Mouse (Mus musculus): ENCODE measurements around the gene Serpina3m. TPM values are rescaled to one million over a fixed set of nuclear protein-coding genes. Genes with fewer than 3 reads are reported as not detected.
A peak's percentile ranks its signal among the peaks of the same experiment; 100 is the strongest.

Serpina3m gene
- total and polyA plus RNA-seq, 2 experiments from 2014 or later: 1.4 TPM; not detected in 1

- 22% methylated on average over 14 of the region's 17 CpGs for WGBS
- Histone ChIP-seq H3K4me2 (ENCODE audit: low read depth, low read length) (peak overlapping the region; percentile 42; the same call in 1 of the 2 replicates), H3K27ac (ENCODE audit: low read depth) (no peak overlapping the region), H3K27me3 (ENCODE audit: control insufficient read depth, insufficient read depth, low read length) (peaks cover 3% of the 10 kb centered on the region; the same call in 1 of the 2 replicates), H3K4me3 (ENCODE audit: low read depth, low read length) (no peak overlapping the region), H3K9ac (replicated peaks; ENCODE audit: low read depth, low read length) (no peak overlapping the region), H3K4me1 (ENCODE audit: control insufficient read depth, insufficient read depth) (no peaks in the 10 kb centered on the region), H3K9me3 (replicated peaks; ENCODE audit: control insufficient read depth, low read length) (no peaks in the 10 kb centered on the region), H3K36me3 (replicated peaks; ENCODE audit: control insufficient read depth, insufficient read depth, low read length) (no peaks in the 10 kb centered on the region)
- DNase-seq (ENCODE audit: low spot score) (peak; percentile 47), ATAC-seq (ENCODE audit: insufficient read depth, low read depth) (no peak)
- TF ChIP-seq CTCF (IDR thresholded peaks at IDR 0.05; ENCODE audit: low read depth) (peak; percentile 86), EP300 (IDR thresholded peaks at IDR 0.05; ENCODE audit: low read depth) (no peak)
Observed at GRCm38 (mm10) chr12:104418340-104419135, 80.3 kb downstream of the Serpina3m start.

GRCm38 (mm10) chr12:104419136-104419462, 80.8 kb downstream of the Serpina3m start:
- Histone ChIP-seq H3K4me3 (ENCODE audit: low read depth, low read length) (no peak overlapping the region), H3K27ac (ENCODE audit: low read depth) (no peak overlapping the region), H3K9ac (replicated peaks; ENCODE audit: low read depth, low read length) (no peak overlapping the region), H3K4me1 (ENCODE audit: control insufficient read depth, insufficient read depth) (no peaks in the 10 kb centered on the region), H3K36me3 (replicated peaks; ENCODE audit: control insufficient read depth, insufficient read depth, low read length) (no peaks in the 10 kb centered on the region), H3K4me2 (ENCODE audit: low read depth, low read length) (no peak overlapping the region), H3K27me3 (ENCODE audit: control insufficient read depth, insufficient read depth, low read length) (peaks cover 3% of the 10 kb centered on the region; the same call in 1 of the 2 replicates), H3K9me3 (replicated peaks; ENCODE audit: control insufficient read depth, low read length) (no peaks in the 10 kb centered on the region)
- DNase-seq (ENCODE audit: low spot score) (no peak), ATAC-seq (ENCODE audit: insufficient read depth, low read depth) (no peak)
- TF ChIP-seq EP300 (IDR thresholded peaks at IDR 0.05; ENCODE audit: low read depth) (no peak), CTCF (IDR thresholded peaks at IDR 0.05; ENCODE audit: low read depth) (peak; percentile 48)
- 9% methylated on average over 2 of the region's 2 CpGs for WGBS

GRCm38 (mm10) chr12:104422615-104423392, 84.5 kb downstream of the Serpina3m start:
- TF ChIP-seq CTCF (IDR thresholded peaks at IDR 0.05; ENCODE audit: low read depth) (no peak), EP300 (IDR thresholded peaks at IDR 0.05; ENCODE audit: low read depth) (no peak)
- peak; percentile 54 for DNase-seq (ENCODE audit: low spot score)
- no peaks in the 10 kb centered on the region for H3K36me3 ChIP-seq (replicated peaks; ENCODE audit: control insufficient read depth, insufficient read depth, low read length)

GRCm38 (mm10) chr12:104425591-104425990, 87.3 kb downstream of the Serpina3m start:
- Histone ChIP-seq H3K4me1 (ENCODE audit: control insufficient read depth, insufficient read depth) (no peaks in the 10 kb centered on the region), H3K4me3 (ENCODE audit: low read depth, low read length) (no peak overlapping the region), H3K27ac (ENCODE audit: low read depth) (no peak overlapping the region), H3K36me3 (replicated peaks; ENCODE audit: control insufficient read depth, insufficient read depth, low read length) (no peaks in the 10 kb centered on the region), H3K9me3 (replicated peaks; ENCODE audit: control insufficient read depth, low read length) (no peaks in the 10 kb centered on the region), H3K27me3 (ENCODE audit: control insufficient read depth, insufficient read depth, low read length) (peaks cover 8% of the 10 kb centered on the region; the same call in 1 of the 2 replicates), H3K9ac (replicated peaks; ENCODE audit: low read depth, low read length) (no peak overlapping the region), H3K4me2 (ENCODE audit: low read depth, low read length) (no peak overlapping the region)
- ATAC-seq (ENCODE audit: insufficient read depth, low read depth): no peak
- TF ChIP-seq CTCF (IDR thresholded peaks at IDR 0.05; ENCODE audit: low read depth): no peak
- TF ChIP-seq EP300 (IDR thresholded peaks at IDR 0.05; ENCODE audit: low read depth): no peak
- 63% methylated on average over 3 of the region's 3 CpGs for WGBS
- no peak for DNase-seq (ENCODE audit: low spot score)

More at GRCm38 (mm10) chr12:104422615-104423392, 84.5 kb downstream of the Serpina3m start:
- no peak overlapping the region for H3K4me3 ChIP-seq (ENCODE audit: low read depth, low read length)
- no peaks in the 10 kb centered on the region for H3K4me1 ChIP-seq (ENCODE audit: control insufficient read depth, insufficient read depth)
- peaks cover 11% of the 10 kb centered on the region; the same call in 1 of the 2 replicates for H3K27me3 ChIP-seq (ENCODE audit: control insufficient read depth, insufficient read depth, low read length)
- no peak overlapping the region for H3K27ac ChIP-seq (ENCODE audit: low read depth)
- no peaks in the 10 kb centered on the region for H3K9me3 ChIP-seq (replicated peaks; ENCODE audit: control insufficient read depth, low read length)
- peak; percentile 60 for ATAC-seq (ENCODE audit: insufficient read depth, low read depth)
- no peak overlapping the region for H3K4me2 ChIP-seq (ENCODE audit: low read depth, low read length)
- WGBS: 46% methylated on average over 11 of the region's 11 CpGs
- no peak overlapping the region for H3K9ac ChIP-seq (replicated peaks; ENCODE audit: low read depth, low read length)

GRCm38 (mm10) chr12:104426915-104427314, 88.6 kb downstream of the Serpina3m start:
- ATAC-seq (ENCODE audit: insufficient read depth, low read depth) (no peak), DNase-seq (ENCODE audit: low spot score) (peak; percentile 36)
- 6% methylated on average over 7 of the region's 7 CpGs for WGBS
- H3K36me3 ChIP-seq (replicated peaks; ENCODE audit: control insufficient read depth, insufficient read depth, low read length): no peaks in the 10 kb centered on the region
- TF ChIP-seq CTCF (IDR thresholded peaks at IDR 0.05; ENCODE audit: low read depth) (peak; percentile 69), EP300 (IDR thresholded peaks at IDR 0.05; ENCODE audit: low read depth) (no peak)
- H3K27me3 ChIP-seq (ENCODE audit: control insufficient read depth, insufficient read depth, low read length): 0 out of 2 replicates have a peak, but pooled peaks cover 8% of the 10 kb centered on the region
- no peaks in the 10 kb centered on the region for H3K9me3 ChIP-seq (replicated peaks; ENCODE audit: control insufficient read depth, low read length)
- no peaks in the 10 kb centered on the region for H3K4me1 ChIP-seq (ENCODE audit: control insufficient read depth, insufficient read depth)
- H3K9ac ChIP-seq (replicated peaks; ENCODE audit: low read depth, low read length): no peak overlapping the region
- H3K4me2 ChIP-seq (ENCODE audit: low read depth, low read length): no peak overlapping the region
- no peak overlapping the region for H3K27ac ChIP-seq (ENCODE audit: low read depth)
- no peak overlapping the region for H3K4me3 ChIP-seq (ENCODE audit: low read depth, low read length)

Data from heart, postnatal 0 days (tissue).